Mouse (Mus musculus): ENCODE data around the gene Shisal1. TPM values are rescaled to one million over a fixed set of nuclear protein-coding genes. Genes with fewer than 3 reads are reported as not detected.

Shisal1 gene
- polyA plus RNA-seq, 1 experiment from 2014 or later = 1.3 TPM

GRCm38 (mm10) chr15:84398617-84399016, 48.3 kb downstream of the Shisal1 start:
- WGBS = 90% methylated on average over 4 of the region's 4 CpGs
- Histone ChIP-seq H3K4me2 (no peak overlapping the region), H3K27ac (no peak overlapping the region), H3K9me3 (no peaks in the 10 kb centered on the region), H3K4me1 (replicated peaks) (peaks cover 9% of the 10 kb centered on the region; the same call in 1 of the 2 replicates), H3K4me3 (replicated peaks) (no peak overlapping the region), H3K36me3 (no peaks in the 10 kb centered on the region), H3K27me3 (no peaks in the 10 kb centered on the region; the same call in 1 of the 2 replicates), H3K9ac (replicated peaks) (no peak overlapping the region)
- ATAC-seq (ENCODE audit: insufficient number of reproducible peaks, insufficient read depth, low FRiP score, low TSS enrichment, low read depth) = no peak

GRCm38 (mm10) chr15:84397663-84398169, 49.2 kb downstream of the Shisal1 start:
- Histone ChIP-seq H3K4me1 (replicated peaks) (peaks cover 13% of the 10 kb centered on the region), H3K9me3 (no peaks in the 10 kb centered on the region), H3K27ac (no peak overlapping the region), H3K36me3 (no peaks in the 10 kb centered on the region), H3K9ac (replicated peaks) (no peak overlapping the region), H3K4me3 (replicated peaks) (no peak overlapping the region), H3K4me2 (no peak overlapping the region), H3K27me3 (peaks cover 4% of the 10 kb centered on the region; the same call in 1 of the 2 replicates)
- no peak for ATAC-seq (ENCODE audit: insufficient number of reproducible peaks, insufficient read depth, low FRiP score, low TSS enrichment, low read depth)
- WGBS = 75% methylated on average over 14 of the region's 14 CpGs

- Histone ChIP-seq H3K27ac (no peak overlapping the region), H3K4me3 (replicated peaks) (no peak overlapping the region), H3K9me3 (0 out of 2 replicates have a peak, but pooled peaks cover 6% of the 10 kb centered on the region), H3K9ac (replicated peaks) (no peak overlapping the region), H3K4me1 (replicated peaks) (peaks cover 9% of the 10 kb centered on the region), H3K36me3 (no peaks in the 10 kb centered on the region), H3K4me2 (no peak overlapping the region), H3K27me3 (0 out of 2 replicates have a peak, but pooled peaks cover 4% of the 10 kb centered on the region)
- 70% methylated on average over 14 of the region's 14 CpGs for WGBS
- ATAC-seq (ENCODE audit: insufficient number of reproducible peaks, insufficient read depth, low FRiP score, low TSS enrichment, low read depth) = no peak
Observed at GRCm38 (mm10) chr15:84395341-84396067, 51.4 kb downstream of the Shisal1 start.

GRCm38 (mm10) chr15:84393341-84393740, 53.6 kb downstream of the Shisal1 start:
- Histone ChIP-seq H3K27ac (0 out of 2 replicates have a peak overlapping the region, but pooled peaks have one; percentile 41), H3K9ac (replicated peaks) (no peak overlapping the region), H3K27me3 (0 out of 2 replicates have a peak, but pooled peaks cover 4% of the 10 kb centered on the region), H3K4me3 (replicated peaks) (no peak overlapping the region), H3K36me3 (no peaks in the 10 kb centered on the region), H3K4me1 (replicated peaks) (peaks cover 6% of the 10 kb centered on the region), H3K9me3 (0 out of 2 replicates have a peak, but pooled peaks cover 6% of the 10 kb centered on the region), H3K4me2 (no peak overlapping the region)
- WGBS = 42% methylated on average over 6 of the region's 6 CpGs
- no peak for ATAC-seq (ENCODE audit: insufficient number of reproducible peaks, insufficient read depth, low FRiP score, low TSS enrichment, low read depth)

GRCm38 (mm10) chr15:84392840-84393239, 54.1 kb downstream of the Shisal1 start:
- no peak for ATAC-seq (ENCODE audit: insufficient number of reproducible peaks, insufficient read depth, low FRiP score, low TSS enrichment, low read depth)
- no peak overlapping the region for H3K9ac ChIP-seq (replicated peaks)
- H3K4me1 ChIP-seq (replicated peaks) = peaks cover 6% of the 10 kb centered on the region
- H3K4me3 ChIP-seq (replicated peaks) = no peak overlapping the region
- no peaks in the 10 kb centered on the region for H3K36me3 ChIP-seq
- H3K27me3 ChIP-seq = 0 out of 2 replicates have a peak, but pooled peaks cover 4% of the 10 kb centered on the region
- 65% methylated on average over 5 of the region's 5 CpGs for WGBS
- H3K27ac ChIP-seq = no peak overlapping the region
- H3K4me2 ChIP-seq = no peak overlapping the region
- H3K9me3 ChIP-seq = peaks cover 9% of the 10 kb centered on the region

- no peaks in the 10 kb centered on the region for H3K36me3 ChIP-seq
- H3K9ac ChIP-seq (replicated peaks) = no peak overlapping the region
- H3K27me3 ChIP-seq = 0 out of 2 replicates have a peak, but pooled peaks cover 4% of the 10 kb centered on the region
- H3K4me3 ChIP-seq (replicated peaks) = no peak overlapping the region
- WGBS = 94% methylated on average over 4 of the region's 4 CpGs
- no peak overlapping the region for H3K4me2 ChIP-seq
- ATAC-seq (ENCODE audit: insufficient number of reproducible peaks, insufficient read depth, low FRiP score, low TSS enrichment, low read depth) = no peak
- H3K9me3 ChIP-seq = peaks cover 16% of the 10 kb centered on the region
- no peak overlapping the region for H3K27ac ChIP-seq
- H3K4me1 ChIP-seq (replicated peaks) = peaks cover 6% of the 10 kb centered on the region
Observed at GRCm38 (mm10) chr15:84392131-84392530, 54.8 kb downstream of the Shisal1 start.

GRCm38 (mm10) chr15:84388698-84389131, 58.2 kb downstream of the Shisal1 start:
- Histone ChIP-seq H3K27me3 (0 out of 2 replicates have a peak, but pooled peaks cover 4% of the 10 kb centered on the region), H3K9ac (replicated peaks) (no peak overlapping the region), H3K4me3 (replicated peaks) (no peak overlapping the region), H3K9me3 (peaks cover 21% of the 10 kb centered on the region), H3K4me2 (no peak overlapping the region), H3K4me1 (replicated peaks) (peaks cover 5% of the 10 kb centered on the region), H3K36me3 (no peaks in the 10 kb centered on the region), H3K27ac (no peak overlapping the region)
- 87% methylated on average over 8 of the region's 8 CpGs for WGBS
- no peak for ATAC-seq (ENCODE audit: insufficient number of reproducible peaks, insufficient read depth, low FRiP score, low TSS enrichment, low read depth)

GRCm38 (mm10) chr15:84385995-84386565, 60.8 kb downstream of the Shisal1 start:
- Histone ChIP-seq H3K9me3 (peaks cover 18% of the 10 kb centered on the region), H3K36me3 (no peaks in the 10 kb centered on the region), H3K27me3 (no peaks in the 10 kb centered on the region), H3K27ac (no peak overlapping the region), H3K4me3 (replicated peaks) (no peak overlapping the region), H3K4me2 (no peak overlapping the region), H3K9ac (replicated peaks) (no peak overlapping the region), H3K4me1 (replicated peaks) (no peaks in the 10 kb centered on the region)
- no peak for ATAC-seq (ENCODE audit: insufficient number of reproducible peaks, insufficient read depth, low FRiP score, low TSS enrichment, low read depth)
- WGBS = 74% methylated on average over 8 of the region's 8 CpGs

- no peak for ATAC-seq (ENCODE audit: insufficient number of reproducible peaks, insufficient read depth, low FRiP score, low TSS enrichment, low read depth)
- no peak overlapping the region for H3K4me3 ChIP-seq (replicated peaks)
- peaks cover 15% of the 10 kb centered on the region for H3K9me3 ChIP-seq
- H3K27me3 ChIP-seq = no peaks in the 10 kb centered on the region
- no peak overlapping the region for H3K9ac ChIP-seq (replicated peaks)
- H3K27ac ChIP-seq = no peak overlapping the region
- no peaks in the 10 kb centered on the region for H3K36me3 ChIP-seq
- no peak overlapping the region for H3K4me2 ChIP-seq
- H3K4me1 ChIP-seq (replicated peaks) = peaks cover 8% of the 10 kb centered on the region
- 89% methylated on average over 9 of the region's 9 CpGs for WGBS
Observed at GRCm38 (mm10) chr15:84384066-84384465, 62.8 kb downstream of the Shisal1 start.

- peaks cover 3% of the 10 kb centered on the region for H3K9me3 ChIP-seq
- H3K27me3 ChIP-seq = no peaks in the 10 kb centered on the region
- no peak for ATAC-seq (ENCODE audit: insufficient number of reproducible peaks, insufficient read depth, low FRiP score, low TSS enrichment, low read depth)
- no peak overlapping the region for H3K27ac ChIP-seq
- no peak overlapping the region for H3K4me3 ChIP-seq (replicated peaks)
- H3K4me1 ChIP-seq (replicated peaks) = peaks cover 8% of the 10 kb centered on the region
- H3K4me2 ChIP-seq = no peak overlapping the region
- no peaks in the 10 kb centered on the region for H3K36me3 ChIP-seq
- WGBS = 61% methylated on average over 10 of the region's 10 CpGs
- H3K9ac ChIP-seq (replicated peaks) = no peak overlapping the region
Observed at GRCm38 (mm10) chr15:84380181-84380580, 66.7 kb downstream of the Shisal1 start.

- Histone ChIP-seq H3K36me3 (no peaks in the 10 kb centered on the region), H3K9ac (replicated peaks) (no peak overlapping the region), H3K27ac (no peak overlapping the region), H3K4me1 (replicated peaks) (peaks cover 8% of the 10 kb centered on the region), H3K9me3 (peaks cover 13% of the 10 kb centered on the region), H3K4me3 (replicated peaks) (no peak overlapping the region), H3K4me2 (no peak overlapping the region), H3K27me3 (no peaks in the 10 kb centered on the region)
- WGBS = 82% methylated on average over 9 of the region's 9 CpGs
- ATAC-seq (ENCODE audit: insufficient number of reproducible peaks, insufficient read depth, low FRiP score, low TSS enrichment, low read depth) = no peak
Observed at GRCm38 (mm10) chr15:84378734-84379133, 68.2 kb downstream of the Shisal1 start.
